ENCODE assay signal across 12 mouse cellular contexts in the genomic region with DNA sequence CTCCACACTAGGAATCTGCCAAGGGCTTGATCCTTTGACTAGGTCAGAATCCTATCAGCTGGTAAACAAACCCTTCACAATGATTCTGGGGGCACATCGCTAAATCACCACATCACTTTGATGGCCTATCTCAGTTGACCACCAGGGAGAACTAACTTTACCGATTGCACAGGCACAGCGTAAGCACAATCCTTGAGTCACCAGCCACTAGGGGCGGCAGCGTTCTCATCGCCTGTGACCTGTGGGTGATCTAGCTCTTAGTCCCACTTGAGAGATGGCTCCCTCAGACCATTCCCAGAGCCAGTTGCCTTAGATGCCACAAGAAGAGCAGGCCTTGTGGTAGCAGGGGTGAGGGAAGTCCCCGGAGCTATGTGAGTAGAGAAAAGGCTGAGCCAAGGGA. TPM values are rescaled to one million over a fixed set of nuclear protein-coding genes. Genes with fewer than 3 reads are reported as not detected.
DNase-seq lines count a peak whose midpoint lies in the region; ATAC-seq and TF ChIP-seq lines count a peak whose summit lies in the region.
"Had no signal": no experiment of that assay in that cellular context is flagged by ENCODE, and none has a peak within 500 bp of the region (broad histone marks: within the 10 kb centered on the region; RNA-seq: fewer than 3 reads in every experiment).

No protein-coding gene starts in this region.

- H3K9me3 ChIP-seq in hindbrain, embryonic 11.5 days (ENCODE audit: control insufficient read depth, low read length) = no peaks in the 10 kb centered on the region
- H3K9me3 ChIP-seq in hindbrain, embryonic 12.5 days (replicated peaks) = no peaks in the 10 kb centered on the region
- H3K9me3 ChIP-seq in E14TG2a.4 (ENCODE audit: low read length) = no peaks in the 10 kb centered on the region
- no peaks in the 10 kb centered on the region for H3K9me3 ChIP-seq in kidney, embryonic 16.5 days (ENCODE audit: low read length)
- H3K9me3 ChIP-seq: heart, embryonic 13.5 days; kidney, embryonic 15.5 days; limb, embryonic 12.5 days had no signal

- H3K36me3 ChIP-seq in hindbrain, embryonic 11.5 days (ENCODE audit: control insufficient read depth, insufficient read depth, low read length) = no peaks in the 10 kb centered on the region
- H3K36me3 ChIP-seq in hindbrain, embryonic 12.5 days = no peaks in the 10 kb centered on the region
- no peaks in the 10 kb centered on the region for H3K36me3 ChIP-seq in E14TG2a.4 (ENCODE audit: insufficient read depth, low read length)
- no peaks in the 10 kb centered on the region for H3K36me3 ChIP-seq in kidney, embryonic 16.5 days (ENCODE audit: insufficient read depth, low read length)
- H3K36me3 ChIP-seq: heart, embryonic 13.5 days; kidney, embryonic 15.5 days; limb, embryonic 12.5 days had no signal

- ATAC-seq in hindbrain, embryonic 11.5 days (ENCODE audit: low FRiP score) = no peak
- no peak for ATAC-seq in hindbrain, embryonic 12.5 days (ENCODE audit: low FRiP score)
- ATAC-seq in kidney, embryonic 16.5 days (ENCODE audit: low FRiP score, low TSS enrichment) = no peak

- intact Hi-C loops in gastrocnemius, postnatal 14 days (cut with DNase I; ENCODE audit: low total_unique reads) = no loop called here

- DNase-seq in hindbrain, embryonic 11.5 days (ENCODE audit: low spot score) = peak; percentile 14
- DNase-seq in ZHBTc4 (ENCODE audit: low read depth, low spot score) = peak; percentile 88
- DNase-seq in lung, postnatal 36 days = peak; percentile 36
- no peak for DNase-seq in spleen, adult 12 weeks (ENCODE audit: low spot score)
- DNase-seq in gastrocnemius, postnatal 14 days = no peak
- DNase-seq: midbrain, embryonic 14.5 days had no signal

- no peaks in the 10 kb centered on the region for H3K27me3 ChIP-seq in hindbrain, embryonic 11.5 days (ENCODE audit: control insufficient read depth, insufficient read depth, low read length)
- H3K27me3 ChIP-seq in hindbrain, embryonic 12.5 days = no peaks in the 10 kb centered on the region
- H3K27me3 ChIP-seq in E14TG2a.4 (ENCODE audit: insufficient read depth, low read length) = no peaks in the 10 kb centered on the region
- H3K27me3 ChIP-seq in kidney, embryonic 16.5 days (ENCODE audit: insufficient read depth, low read length) = no peaks in the 10 kb centered on the region
- H3K27me3 ChIP-seq: heart, embryonic 13.5 days; kidney, embryonic 15.5 days; limb, embryonic 12.5 days had no signal

- H3K9ac ChIP-seq in hindbrain, embryonic 11.5 days (ENCODE audit: low read depth, low read length) = no peak overlapping the region
- no peak overlapping the region for H3K9ac ChIP-seq in hindbrain, embryonic 12.5 days
- no peak overlapping the region for H3K9ac ChIP-seq in kidney, embryonic 16.5 days (replicated peaks; ENCODE audit: low read length)
- H3K9ac ChIP-seq: heart, embryonic 13.5 days; kidney, embryonic 15.5 days; limb, embryonic 12.5 days had no signal

- no peak overlapping the region for H3K27ac ChIP-seq in hindbrain, embryonic 11.5 days (ENCODE audit: low read depth, low read length)
- H3K27ac ChIP-seq in hindbrain, embryonic 12.5 days = no peak overlapping the region
- no peak overlapping the region for H3K27ac ChIP-seq in kidney, embryonic 16.5 days (ENCODE audit: low read length)
- H3K27ac ChIP-seq: heart, embryonic 13.5 days; kidney, embryonic 15.5 days; limb, embryonic 12.5 days had no signal

- H3K4me2 ChIP-seq in hindbrain, embryonic 11.5 days (replicated peaks; ENCODE audit: low read depth, low read length) = no peak overlapping the region
- no peak overlapping the region for H3K4me2 ChIP-seq in hindbrain, embryonic 12.5 days (replicated peaks)
- no peak overlapping the region for H3K4me2 ChIP-seq in kidney, embryonic 16.5 days (replicated peaks; ENCODE audit: low read depth, low read length)
- H3K4me2 ChIP-seq: heart, embryonic 13.5 days; kidney, embryonic 15.5 days; limb, embryonic 12.5 days had no signal

- TF ChIP-seq CTCF in E14TG2a.4 (conservative IDR thresholded peaks at IDR 0.05; ENCODE audit: low read length) = peak; percentile 37

- no peak overlapping the region for H3K4me3 ChIP-seq in hindbrain, embryonic 11.5 days (ENCODE audit: low read depth, low read length)
- H3K4me3 ChIP-seq in hindbrain, embryonic 12.5 days = no peak overlapping the region
- no peak overlapping the region for H3K4me3 ChIP-seq in E14TG2a.4 (replicated peaks; ENCODE audit: low read length)
- no peak overlapping the region for H3K4me3 ChIP-seq in kidney, embryonic 16.5 days (ENCODE audit: low read length)
- H3K4me3 ChIP-seq: heart, embryonic 13.5 days; kidney, embryonic 15.5 days; limb, embryonic 12.5 days had no signal

- 69% methylated on average over 7 of the region's 7 CpGs for WGBS in hindbrain, embryonic 11.5 days
- WGBS in hindbrain, embryonic 12.5 days = 53% methylated on average over 7 of the region's 7 CpGs
- 70% methylated on average over 7 of the region's 7 CpGs for WGBS in kidney, embryonic 16.5 days

- H3K4me1 ChIP-seq in hindbrain, embryonic 11.5 days (replicated peaks; ENCODE audit: control insufficient read depth, insufficient read depth, low read length) = no peaks in the 10 kb centered on the region
- H3K4me1 ChIP-seq in hindbrain, embryonic 12.5 days = no peaks in the 10 kb centered on the region
- peaks cover 3% of the 10 kb centered on the region for H3K4me1 ChIP-seq in E14TG2a.4 (replicated peaks; ENCODE audit: low read depth, low read length)
- H3K4me1 ChIP-seq in kidney, embryonic 16.5 days (ENCODE audit: insufficient read depth, low read length) = no peaks in the 10 kb centered on the region

RNA-seq across cellular contexts. Expression of a gene that starts 31.4 kb away (rescaled TPM):
- polyA plus RNA-seq in hindbrain, embryonic 11.5 days (2014; fragmentation: Nextera tagmentation; extraction: Ambion mirVana) = 12.8 and 21.8 TPM in 2 replicates
- 21.9 and 22.3 TPM in 2 replicates for polyA plus RNA-seq in hindbrain, embryonic 12.5 days (2016; fragmentation: Nextera tagmentation; extraction: Ambion mirVana)
- total RNA-seq in gastrocnemius, postnatal 14 days (2021) = 10 to 100 TPM; 26.5 to 27.3 TPM
- polyA plus RNA-seq in kidney, embryonic 16.5 days (2015; fragmentation: Nextera tagmentation; extraction: Ambion mirVana) = 15.1 and 15.8 TPM in 2 replicates

Comparison
In these comparisons a context has a peak if more than half of its experiments do, and no peak if none do; other contexts are left out.
1. DNase-seq: peak in hindbrain, embryonic 11.5 days (single experiment), ZHBTc4 (single experiment) and lung, postnatal 36 days (single experiment); none in spleen, adult 12 weeks (single experiment) and gastrocnemius, postnatal 14 days (single experiment).